Mouse (Mus musculus): ENCODE measurements around the gene 9430038I01Rik. TPM values are rescaled to one million over a fixed set of nuclear protein-coding genes. Genes with fewer than 3 reads are reported as not detected.
"Not testable (repeated sequence)": the region's sequence is repeated elsewhere in the genome, so short reads cannot be mapped to it uniquely, and the experiment has no call there.

Gene 9430038I01Rik
- polyA plus RNA-seq (2016; fragmentation: Nextera tagmentation; extraction: Ambion mirVana): 21.4 and 23.3 TPM in 2 replicates

DNA sequence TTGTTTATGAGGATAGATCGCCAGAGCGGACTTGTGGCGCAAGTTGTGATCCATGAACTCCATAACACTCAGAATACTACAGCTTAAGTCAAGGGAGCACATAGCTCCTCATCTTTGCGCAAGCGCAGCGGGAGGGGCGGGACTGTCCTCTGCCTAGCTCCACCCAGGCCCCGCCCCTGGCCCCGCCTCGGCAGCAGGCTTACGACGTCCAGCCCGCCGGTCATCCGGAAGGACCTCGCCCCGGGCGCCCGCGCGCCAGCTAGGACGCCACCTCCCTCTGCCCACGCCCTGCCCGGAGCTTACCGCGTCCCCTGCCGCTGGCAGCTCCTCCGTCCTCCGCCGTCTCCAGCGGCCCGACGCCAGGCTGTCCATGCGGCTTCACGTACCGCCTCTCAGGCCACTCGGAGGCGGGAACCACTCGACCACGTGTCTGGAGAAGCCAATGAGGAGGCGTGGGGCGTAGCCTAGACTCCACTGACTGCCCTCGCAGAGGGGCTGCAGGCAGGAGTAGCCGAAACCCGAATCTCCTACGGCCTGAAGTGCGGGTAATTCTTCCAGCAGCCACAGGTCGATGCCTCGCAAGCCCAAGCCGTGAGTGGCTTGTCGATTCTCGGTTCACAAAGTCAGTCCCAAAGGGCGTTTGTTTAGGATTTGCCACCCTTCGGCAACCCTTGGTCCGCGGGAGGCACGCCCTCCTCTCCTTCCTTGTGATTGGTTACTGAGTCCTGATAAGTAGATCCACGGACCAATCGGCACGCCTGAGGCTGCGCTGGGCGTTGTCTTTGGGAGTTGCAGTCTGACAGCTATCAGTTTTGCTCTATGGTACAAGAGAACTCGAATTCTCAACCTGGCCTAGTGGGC lies at the start of gene 9430038I01Rik:
Gene 9430038I01Rik, minus strand, starts transcription at position 426 of the 861 bp plus-strand sequence.
- Histone ChIP-seq H3K36me3 (replicated peaks) (no peaks in the 10 kb centered on the region), H3K27me3 (replicated peaks; ENCODE audit: low read depth, poor library complexity, severe bottlenecking) (no peaks in the 10 kb centered on the region), H3K9me3 (no peaks in the 10 kb centered on the region), H3K4me3 (peak within 1 kb of the TSS; percentile 80), H3K4me1 (peaks cover 7% of the 10 kb centered on the region), H3K27ac (replicated peaks) (peak within 1 kb of the TSS; percentile 95)
- under 1% methylated on average over 63 of the region's 63 CpGs for WGBS
- peak; percentile 98 for DNase-seq (ENCODE audit: low spot score)

- no peaks in the 10 kb centered on the region for H3K27me3 ChIP-seq (replicated peaks; ENCODE audit: low read depth, poor library complexity, severe bottlenecking)
- H3K36me3 ChIP-seq (replicated peaks): peaks cover 82% of the 10 kb centered on the region
- H3K27ac ChIP-seq (replicated peaks): no peak overlapping the region
- H3K4me1 ChIP-seq: peaks cover 2% of the 10 kb centered on the region; the same call in 1 of the 2 replicates
- H3K4me3 ChIP-seq: no peak overlapping the region
- 94% methylated on average over 12 of the region's 12 CpGs for WGBS
- DNase-seq (ENCODE audit: low spot score): no peak
- H3K9me3 ChIP-seq: no peaks in the 10 kb centered on the region
Measured at GRCm38 (mm10) chr7:137445321-137445720, 34.8 kb upstream of the 9430038I01Rik start.

GRCm38 (mm10) chr7:137442951-137443350 lies 32.4 kb upstream of the 9430038I01Rik start:
- Histone ChIP-seq H3K4me3 (no peak overlapping the region), H3K27ac (replicated peaks) (no peak overlapping the region), H3K4me1 (peaks cover 17% of the 10 kb centered on the region), H3K27me3 (replicated peaks; ENCODE audit: low read depth, poor library complexity, severe bottlenecking) (no peaks in the 10 kb centered on the region), H3K36me3 (replicated peaks) (peaks cover 59% of the 10 kb centered on the region), H3K9me3 (no peaks in the 10 kb centered on the region)
- no peak for DNase-seq (ENCODE audit: low spot score)
- 95% methylated on average over 4 of the region's 4 CpGs for WGBS

DNA sequence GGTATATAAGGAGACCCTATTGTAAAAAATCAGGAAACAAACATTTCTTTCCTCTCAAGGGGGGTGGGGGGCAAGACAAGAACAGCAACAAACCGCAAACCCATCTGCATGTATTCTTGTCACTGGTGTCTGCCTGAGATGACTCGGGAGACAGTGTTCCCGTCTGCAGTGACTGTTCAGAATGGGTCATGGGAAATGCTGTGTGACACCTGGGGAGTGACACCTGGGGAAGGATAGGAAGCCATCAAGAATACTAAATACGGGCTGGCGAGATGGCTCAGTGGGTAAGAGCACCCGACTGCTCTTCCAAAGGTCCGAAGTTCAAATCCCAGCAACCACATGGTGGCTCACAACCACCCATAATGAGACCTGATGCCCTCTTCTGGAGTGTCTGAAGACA lies 28.4 kb upstream of the 9430038I01Rik start:
- not testable (repeated sequence) for H3K9me3 ChIP-seq; DNase-seq (ENCODE audit: low spot score); H3K27me3 ChIP-seq (replicated peaks; ENCODE audit: low read depth, poor library complexity, severe bottlenecking); H3K27ac ChIP-seq (replicated peaks)
- H3K36me3 ChIP-seq (replicated peaks): peaks cover 19% of the 10 kb centered on the region
- peak overlapping the region; percentile 88 for H3K4me3 ChIP-seq
- peaks cover 24% of the 10 kb centered on the region for H3K4me1 ChIP-seq
- WGBS: 87% methylated on average over 7 of the region's 7 CpGs

DNA sequence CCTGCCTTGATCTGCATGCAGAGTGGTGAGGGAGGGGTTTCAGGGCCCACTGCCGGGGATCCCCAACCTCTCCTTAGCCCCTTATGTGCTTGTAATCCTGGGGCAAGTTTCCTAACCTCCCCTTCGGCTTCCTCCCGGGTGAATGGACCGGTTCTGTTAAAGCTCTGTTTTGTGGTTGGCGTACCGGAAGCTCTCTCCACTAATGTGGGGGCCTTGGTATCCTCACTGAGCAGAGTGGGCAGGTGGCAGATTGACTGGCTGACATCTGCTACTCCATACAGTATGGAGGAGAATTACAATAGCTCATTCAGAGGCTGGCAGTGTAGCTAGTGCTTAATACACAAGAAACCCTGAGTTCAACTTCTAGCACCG lies 27.6 kb upstream of the 9430038I01Rik start:
- no peaks in the 10 kb centered on the region for H3K9me3 ChIP-seq
- no peaks in the 10 kb centered on the region for H3K27me3 ChIP-seq (replicated peaks; ENCODE audit: low read depth, poor library complexity, severe bottlenecking)
- no peak for DNase-seq (ENCODE audit: low spot score)
- H3K27ac ChIP-seq (replicated peaks): peak overlapping the region; percentile 95
- peak overlapping the region; percentile 88 for H3K4me3 ChIP-seq
- peaks cover 24% of the 10 kb centered on the region for H3K4me1 ChIP-seq
- 6% methylated on average over 7 of the region's 7 CpGs for WGBS
- peaks cover 13% of the 10 kb centered on the region for H3K36me3 ChIP-seq (replicated peaks)

DNA sequence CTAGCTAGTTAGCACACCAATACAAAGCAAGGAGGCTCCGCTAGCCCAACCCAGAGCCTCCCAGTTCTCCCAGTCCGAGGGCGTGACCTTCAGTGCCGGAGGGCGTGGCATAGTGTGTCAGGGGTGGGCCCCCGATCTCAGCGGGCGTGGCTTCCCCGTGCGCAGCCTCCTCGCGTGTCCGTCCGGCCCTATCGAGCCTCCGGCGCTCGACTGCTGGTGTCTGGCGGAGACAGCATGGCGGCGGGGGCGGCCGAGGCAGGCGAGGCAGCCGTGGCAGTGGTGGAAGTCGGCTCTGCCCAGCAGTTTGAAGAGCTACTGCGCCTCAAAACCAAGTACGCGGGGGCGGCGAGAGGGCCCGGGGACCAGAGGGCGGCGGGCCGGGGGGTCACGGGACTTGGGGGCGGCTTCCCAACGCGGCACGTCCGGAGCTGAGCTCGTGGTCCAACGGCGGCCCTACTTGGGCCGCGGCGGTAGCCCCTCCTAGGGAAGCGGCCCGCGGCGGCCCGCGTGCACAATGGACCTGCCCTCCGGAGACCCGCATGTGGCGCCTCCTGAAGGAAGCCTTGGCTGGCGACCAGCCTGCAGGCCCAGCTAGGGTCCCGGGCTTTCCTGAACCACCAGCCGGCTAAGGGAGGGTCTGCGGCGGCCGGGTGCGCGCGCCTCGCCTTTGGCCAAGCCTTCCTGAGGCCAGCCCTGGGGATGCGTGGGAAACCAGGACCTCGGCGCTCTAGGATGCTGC lies 27.0 kb upstream of the 9430038I01Rik start, which contains the start of gene Glrx3:
Gene Glrx3, plus strand, starts transcription at position 175 of the 739 bp plus-strand sequence.
- Histone ChIP-seq H3K27ac (replicated peaks) (peak within 1 kb of the TSS; percentile 95), H3K27me3 (replicated peaks; ENCODE audit: low read depth, poor library complexity, severe bottlenecking) (no peaks in the 10 kb centered on the region), H3K9me3 (no peaks in the 10 kb centered on the region), H3K4me1 (peaks cover 26% of the 10 kb centered on the region), H3K36me3 (replicated peaks) (peaks cover 8% of the 10 kb centered on the region), H3K4me3 (peak within 1 kb of the TSS; percentile 88)
- peak; percentile 96 for DNase-seq (ENCODE audit: low spot score)
- WGBS: under 1% methylated on average over 69 of the region's 69 CpGs

GRCm38 (mm10) chr7:137436901-137437300 lies 26.3 kb upstream of the 9430038I01Rik start:
- H3K36me3 ChIP-seq (replicated peaks): peaks cover 3% of the 10 kb centered on the region; the same call in 1 of the 2 replicates
- 76% methylated on average over 6 of the region's 6 CpGs for WGBS
- peak overlapping the region; percentile 88 for H3K4me3 ChIP-seq
- no peak for DNase-seq (ENCODE audit: low spot score)
- H3K4me1 ChIP-seq: peaks cover 32% of the 10 kb centered on the region
- no peaks in the 10 kb centered on the region for H3K9me3 ChIP-seq
- H3K27ac ChIP-seq (replicated peaks): peak overlapping the region; percentile 95
- H3K27me3 ChIP-seq (replicated peaks; ENCODE audit: low read depth, poor library complexity, severe bottlenecking): no peaks in the 10 kb centered on the region

- no peak for DNase-seq (ENCODE audit: low spot score)
- Histone ChIP-seq H3K27ac (replicated peaks) (no peak overlapping the region; the same call in 1 of the 2 replicates), H3K4me3 (no peak overlapping the region), H3K36me3 (replicated peaks) (no peaks in the 10 kb centered on the region), H3K27me3 (replicated peaks; ENCODE audit: low read depth, poor library complexity, severe bottlenecking) (no peaks in the 10 kb centered on the region), H3K9me3 (no peaks in the 10 kb centered on the region), H3K4me1 (peaks cover 17% of the 10 kb centered on the region)
- WGBS: 49% methylated on average over 13 of the region's 13 CpGs
Measured at GRCm38 (mm10) chr7:137431769-137432603, 21.4 kb upstream of the 9430038I01Rik start.

DNA sequence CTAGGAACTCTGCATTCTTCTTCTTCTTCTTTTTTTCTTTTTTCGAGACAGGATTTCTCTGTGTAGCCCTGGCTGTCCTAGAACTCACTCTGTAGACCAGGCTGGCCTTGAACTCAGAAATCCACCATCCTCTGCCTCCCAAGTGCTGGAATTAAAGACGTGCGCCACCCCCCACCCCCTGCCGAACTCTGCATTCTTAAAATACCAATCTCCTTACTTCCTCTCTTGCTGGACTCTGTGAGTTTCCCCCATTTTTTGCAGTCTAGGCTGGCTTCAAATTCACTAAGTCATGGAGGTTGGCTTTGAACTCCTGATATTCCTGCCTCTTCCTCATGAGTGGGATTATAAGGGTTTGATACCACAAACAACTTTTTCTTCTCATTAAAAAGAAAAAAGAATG lies 16.1 kb upstream of the 9430038I01Rik start:
- H3K27ac ChIP-seq (replicated peaks): no peak overlapping the region
- no peaks in the 10 kb centered on the region for H3K9me3 ChIP-seq
- 52% methylated on average over 4 of the region's 4 CpGs for WGBS
- H3K36me3 ChIP-seq (replicated peaks): no peaks in the 10 kb centered on the region
- no peaks in the 10 kb centered on the region for H3K27me3 ChIP-seq (replicated peaks; ENCODE audit: low read depth, poor library complexity, severe bottlenecking)
- DNase-seq (ENCODE audit: low spot score): no peak
- peaks cover 3% of the 10 kb centered on the region for H3K4me1 ChIP-seq
- H3K4me3 ChIP-seq: no peak overlapping the region

DNA sequence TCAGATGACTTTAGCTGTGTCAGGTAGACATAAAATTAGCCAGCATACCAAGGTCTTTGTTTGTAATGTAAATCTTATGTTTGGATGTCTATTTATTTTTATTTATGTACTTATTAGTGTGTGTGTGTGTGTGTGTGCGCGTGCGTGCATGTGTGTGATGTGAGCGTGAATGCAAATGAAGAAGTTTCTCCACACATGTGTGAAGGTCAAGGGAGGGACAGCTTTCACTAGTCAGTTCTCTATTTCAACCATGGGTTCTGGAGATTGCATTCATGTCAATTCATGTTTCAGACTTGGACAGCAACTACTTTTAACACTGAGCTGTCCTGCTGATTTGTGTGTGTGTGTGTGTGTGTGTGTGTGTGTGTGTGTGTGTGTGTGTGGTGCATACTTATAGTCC lies 10.7 kb upstream of the 9430038I01Rik start:
- Histone ChIP-seq H3K4me1 (no peaks in the 10 kb centered on the region), H3K4me3 (no peak overlapping the region), H3K27me3 (replicated peaks; ENCODE audit: low read depth, poor library complexity, severe bottlenecking) (no peaks in the 10 kb centered on the region), H3K9me3 (no peaks in the 10 kb centered on the region), H3K36me3 (replicated peaks) (no peaks in the 10 kb centered on the region), H3K27ac (replicated peaks) (no peak overlapping the region)
- WGBS: 96% methylated on average over 4 of the region's 4 CpGs
- no peak for DNase-seq (ENCODE audit: low spot score)

- Histone ChIP-seq H3K27ac (replicated peaks) (no peak overlapping the region), H3K4me3 (no peak overlapping the region), H3K27me3 (replicated peaks; ENCODE audit: low read depth, poor library complexity, severe bottlenecking) (no peaks in the 10 kb centered on the region), H3K4me1 (no peaks in the 10 kb centered on the region), H3K9me3 (no peaks in the 10 kb centered on the region), H3K36me3 (replicated peaks) (no peaks in the 10 kb centered on the region)
- WGBS: 89% methylated on average over 2 of the region's 2 CpGs
- DNase-seq (ENCODE audit: low spot score): no peak
Measured at GRCm38 (mm10) chr7:137420550-137420949, 10.0 kb upstream of the 9430038I01Rik start.

- H3K36me3 ChIP-seq (replicated peaks): no peaks in the 10 kb centered on the region
- 90% methylated on average over 8 of the region's 8 CpGs for WGBS
- H3K9me3 ChIP-seq: no peaks in the 10 kb centered on the region
- H3K27ac ChIP-seq (replicated peaks): no peak overlapping the region
- no peak overlapping the region for H3K4me3 ChIP-seq
- no peak for DNase-seq (ENCODE audit: low spot score)
- H3K4me1 ChIP-seq: peaks cover 7% of the 10 kb centered on the region
- no peaks in the 10 kb centered on the region for H3K27me3 ChIP-seq (replicated peaks; ENCODE audit: low read depth, poor library complexity, severe bottlenecking)
Measured at GRCm38 (mm10) chr7:137414710-137415109, 4.1 kb upstream of the 9430038I01Rik start.

Data from embryonic facial prominence, embryonic 10.5 days (tissue).